Mouse (Mus musculus) embryonic fibroblast, embryonic 13.5 days (primary cell): ENCODE data around the gene Dst.

Experiments used
- CTCF ChIP-seq: IDR thresholded peaks from 2 replicates; pipeline ENCODE4 v1.5.1; 2011; ENCODE audit warnings: mild to moderate bottlenecking, control low read depth, low read length, moderate library complexity, borderline replicate concordance; ENCODE audit not compliant: insufficient read depth
- POLR2A ChIP-seq: IDR thresholded peaks from 2 replicates; pipeline ENCODE4 v1.6.1; 2011; ENCODE audit warnings: low read depth, mild to moderate bottlenecking, control low read depth, low read length, moderate library complexity

DNA sequence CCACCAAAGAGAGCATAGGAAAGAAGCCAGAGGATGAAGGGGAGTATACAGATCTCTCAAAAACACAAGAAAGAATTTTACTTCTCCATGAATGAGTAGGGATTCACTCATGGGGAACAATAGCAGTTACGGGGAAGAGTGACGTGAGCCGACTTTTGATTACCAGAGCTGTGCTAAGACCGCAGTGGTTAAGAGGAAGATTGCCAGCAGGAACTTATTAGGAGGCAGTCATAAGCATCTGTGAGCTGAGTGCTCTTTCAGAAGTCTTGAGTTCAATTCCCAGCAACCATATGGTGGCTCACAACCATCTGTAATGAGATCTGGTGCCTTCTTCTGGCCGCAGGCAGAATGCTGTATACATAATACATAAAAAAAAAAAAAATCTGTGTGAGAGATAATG lies 34.5 kb upstream of the Dst start:
- no peak for TF ChIP-seq CTCF
- TF ChIP-seq POLR2A = no peak
